ENCODE assay signal across 16 mouse cellular contexts in genomic region chr3:70218757-70219360, GRCm38 (mm10).
"Had no signal": no experiment of that assay in that cellular context is flagged by ENCODE, and none has a peak within 500 bp of the region (broad histone marks: within the 10 kb centered on the region; RNA-seq: fewer than 3 reads in every experiment).

No protein-coding gene starts in this region.

- DNase-seq: retina, postnatal 1 day; right cerebral cortex, adult 18-20 months; right cerebral cortex, postnatal 14 days; right cerebral cortex, postnatal 25 days; right cerebral cortex, postnatal 4 days; spleen, adult 18-20 months; thymus, adult 18-20 months; thymus, adult 2 months; thymus, postnatal 14 days; thymus, postnatal 25 days; thymus, postnatal 36 days had no signal

- H3K27ac ChIP-seq: neural tube, embryonic 12.5 days; neural tube, embryonic 13.5 days; neural tube, embryonic 15.5 days; stomach, embryonic 15.5 days; stomach, postnatal 0 days had no signal

- H3K9ac ChIP-seq: neural tube, embryonic 12.5 days; neural tube, embryonic 13.5 days; neural tube, embryonic 15.5 days; stomach, embryonic 15.5 days had no signal

- H3K4me1 ChIP-seq: neural tube, embryonic 12.5 days; neural tube, embryonic 15.5 days; stomach, embryonic 15.5 days had no signal

- H3K4me3 ChIP-seq: neural tube, embryonic 12.5 days; neural tube, embryonic 13.5 days; neural tube, embryonic 15.5 days; stomach, embryonic 15.5 days had no signal

- H3K4me2 ChIP-seq: neural tube, embryonic 12.5 days; neural tube, embryonic 13.5 days; neural tube, embryonic 15.5 days; stomach, embryonic 15.5 days had no signal

- H3K36me3 ChIP-seq: neural tube, embryonic 12.5 days; neural tube, embryonic 13.5 days; neural tube, embryonic 15.5 days; stomach, embryonic 15.5 days had no signal

- H3K27me3 ChIP-seq: neural tube, embryonic 12.5 days; neural tube, embryonic 13.5 days; neural tube, embryonic 15.5 days; stomach, embryonic 15.5 days had no signal

- H3K9me3 ChIP-seq: neural tube, embryonic 12.5 days; neural tube, embryonic 13.5 days; neural tube, embryonic 15.5 days; stomach, embryonic 15.5 days had no signal
